Mouse (Mus musculus) cerebellum, adult 2 months (tissue): ENCODE measurements around the gene Mafg. TPM values are rescaled to one million over a fixed set of nuclear protein-coding genes. Genes with fewer than 3 reads are reported as not detected.
A peak's percentile ranks its signal among the peaks of the same experiment; 100 is the strongest.

Source experiments
- DNase-seq, 2 experiments: peaks; one replicate each; pipeline ENCODE4 v3.0.0; 2021
- H3K27ac ChIP-seq: fragments of 200-500 bp; 2 replicates; pipeline ENCODE4 v1.5.1; 2012; ENCODE audit warnings: low read length, control low read depth, inconsistent platforms; ENCODE audit not compliant: insufficient read depth
- H3K27me3 ChIP-seq: fragments of 200-500 bp; 2 replicates; pipeline ENCODE4 v1.6.1; 2012; ENCODE audit warnings: inconsistent platforms, mild to moderate bottlenecking, low read length, moderate library complexity; ENCODE audit not compliant: control insufficient read depth, insufficient read depth
- H3K4me1 ChIP-seq: fragments of 200-500 bp; 2 replicates; pipeline ENCODE4 v1.6.1; 2011; ENCODE audit warnings: low read length; ENCODE audit not compliant: control insufficient read depth, insufficient read depth
- H3K4me3 ChIP-seq: fragments of 200-500 bp; replicated peaks from 2 replicates; pipeline ENCODE3; 2011; ENCODE audit warnings: mild to moderate bottlenecking, low read depth, low read length, control low read depth; ENCODE audit not compliant: insufficient read depth
- CTCF ChIP-seq: fragments of 200-500 bp; IDR thresholded peaks from 2 replicates; pipeline ENCODE4 v1.5.1; 2011; ENCODE audit warnings: low read depth, mild to moderate bottlenecking, control low read depth, low read length, moderate library complexity, borderline replicate concordance; ENCODE audit not compliant: insufficient read depth
- POLR2A ChIP-seq: fragments of 200-500 bp; IDR thresholded peaks from 2 replicates; pipeline ENCODE4 v1.6.1; 2011; ENCODE audit warnings: low read length, control low read depth, borderline replicate concordance; ENCODE audit not compliant: insufficient read depth
- WGBS: fragments of 180-500 bp; shearing (Covaris S2); methylation state at CpG from one replicate; pipeline ENCODE4 v1.1.7; 2018; 5-methylcytosine and 5-hydroxymethylcytosine counted together
- polyA plus RNA-seq: library from polyadenylated mRNA; depleted of rRNA; stranded (reverse); fragments of >200 nt; gene quantifications from 2 replicates; pipeline ENCODE4 v1.2.3, GENCODE M21; 2012

Mafg gene
- polyA plus RNA-seq, 1 experiment: 65.3 TPM

DNA sequence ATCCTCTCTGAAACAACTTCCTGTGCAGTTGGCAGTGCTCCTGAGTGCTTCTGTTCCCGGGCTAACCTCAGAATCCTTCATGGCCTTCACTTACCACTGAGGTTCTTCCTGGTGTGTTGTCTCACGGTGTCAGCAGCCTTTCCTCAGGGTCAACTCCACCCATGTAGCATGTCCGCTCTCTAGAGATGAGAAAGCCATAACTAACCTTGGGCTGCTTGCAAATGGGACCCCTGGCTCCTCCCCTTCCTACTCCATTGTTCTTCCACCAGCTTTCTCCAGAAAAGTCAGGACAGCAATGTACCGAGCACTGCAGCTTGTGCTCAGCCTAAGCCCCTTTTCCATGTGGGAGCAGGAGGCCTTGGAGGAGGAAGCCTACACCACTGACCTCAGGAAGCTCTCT is 26.6 kb downstream of the Mafg start:
- Histone ChIP-seq H3K4me3 (no peak overlapping the region), H3K4me1 (peaks cover 3% of the 10 kb centered on the region; the same call in 1 of the 2 replicates), H3K27ac (no peak overlapping the region), H3K27me3 (no peaks in the 10 kb centered on the region)
- no peak for DNase-seq
- 74% methylated on average over 4 of the region's 4 CpGs for WGBS
- TF ChIP-seq CTCF (no peak), POLR2A (no peak)

DNA sequence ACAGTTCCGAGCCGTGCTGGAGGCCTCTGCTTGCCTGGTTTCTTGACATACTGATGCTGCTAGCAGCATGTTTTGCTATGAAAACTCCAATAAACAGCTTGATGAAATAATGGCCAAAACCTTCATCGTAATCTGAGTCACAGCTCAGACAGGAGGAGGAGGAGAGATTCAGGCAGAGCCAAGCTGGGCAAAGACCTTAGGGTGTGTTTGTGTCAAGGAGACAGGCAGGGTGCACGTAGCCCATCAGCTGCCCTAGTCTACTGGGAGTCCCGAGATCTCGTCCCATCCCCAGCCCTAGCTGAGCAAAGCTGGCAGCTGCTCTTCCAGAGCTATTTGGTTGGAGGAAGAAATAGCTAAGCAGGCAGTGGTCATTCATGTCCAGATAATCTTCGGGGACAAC is 27.7 kb downstream of the Mafg start:
- WGBS: 87% methylated on average over 7 of the region's 7 CpGs
- Histone ChIP-seq H3K4me3 (no peak overlapping the region), H3K27ac (no peak overlapping the region), H3K27me3 (no peaks in the 10 kb centered on the region), H3K4me1 (0 out of 2 replicates have a peak, but pooled peaks cover 3% of the 10 kb centered on the region)
- no peak for DNase-seq
- no peak for TF ChIP-seq POLR2A
- no peak for TF ChIP-seq CTCF

- no peak overlapping the region for H3K4me3 ChIP-seq
- H3K27me3 ChIP-seq: no peaks in the 10 kb centered on the region
- TF ChIP-seq CTCF (no peak), POLR2A (no peak)
- 78% methylated on average over 2 of the region's 2 CpGs for WGBS
- no peak for DNase-seq
- H3K27ac ChIP-seq: no peak overlapping the region
- H3K4me1 ChIP-seq: peaks cover 6% of the 10 kb centered on the region; the same call in 1 of the 2 replicates
These were observed 29.9 kb downstream of the Mafg start for GRCm38 (mm10) chr11:120603545-120603944.

DNA sequence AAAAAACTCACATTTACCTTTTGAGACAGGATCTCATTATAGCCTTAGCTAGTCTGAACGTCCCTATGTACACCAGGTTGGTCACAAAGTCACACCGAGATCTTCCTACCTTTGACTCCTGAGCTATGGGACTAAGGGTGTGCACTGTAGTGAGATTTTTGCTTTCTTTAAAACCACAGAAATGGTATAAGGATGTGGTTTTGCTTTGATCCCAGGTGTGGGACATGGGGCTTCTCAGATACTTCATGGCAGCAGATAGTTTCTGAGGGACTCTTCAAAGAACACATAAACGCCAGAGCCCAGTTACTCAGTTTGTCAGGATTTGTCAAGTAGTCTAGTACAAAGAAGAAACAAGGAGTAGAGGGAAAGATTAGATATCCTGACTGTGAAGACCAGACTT is 32.7 kb downstream of the Mafg start:
- TF ChIP-seq CTCF (no peak), POLR2A (no peak)
- Histone ChIP-seq H3K4me1 (peaks cover 12% of the 10 kb centered on the region), H3K27ac (no peak overlapping the region), H3K27me3 (no peaks in the 10 kb centered on the region), H3K4me3 (no peak overlapping the region)
- WGBS: 95% methylated on average over 3 of the region's 3 CpGs
- DNase-seq: no peak

DNA sequence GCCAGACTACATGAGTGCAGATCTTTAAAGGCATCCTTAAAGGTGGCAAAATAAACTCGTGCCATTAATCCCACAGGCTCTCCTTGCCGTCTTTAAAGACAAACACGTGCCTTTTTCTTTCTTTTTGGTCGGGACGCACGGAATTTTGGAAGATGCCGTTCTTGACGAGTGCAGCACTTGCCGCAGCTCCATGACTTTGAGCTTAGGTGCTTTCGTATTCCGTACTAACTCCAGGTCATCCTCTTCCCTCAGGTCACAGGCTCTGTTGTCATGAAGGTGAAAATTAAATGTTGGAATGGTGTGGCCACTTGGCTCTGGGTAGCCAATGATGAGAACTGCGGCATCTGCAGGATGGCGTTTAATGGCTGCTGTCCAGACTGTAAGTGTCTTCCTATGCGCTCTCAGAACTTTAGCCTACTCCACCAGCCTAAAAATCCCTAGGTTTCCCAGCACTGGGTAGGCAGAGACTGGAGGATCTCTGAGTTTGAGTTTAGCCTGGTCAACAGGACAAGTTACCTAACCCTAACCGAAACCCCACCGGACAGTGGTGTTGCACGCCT is 34.3 kb downstream of the Mafg start:
- 26% methylated on average over 17 of the region's 17 CpGs for WGBS
- peaks cover 12% of the 10 kb centered on the region for H3K4me1 ChIP-seq
- H3K4me3 ChIP-seq: peak overlapping the region; percentile 81
- no peak overlapping the region for H3K27ac ChIP-seq
- DNase-seq: peak in 1 of 2 experiments; percentile 19
- H3K27me3 ChIP-seq: no peaks in the 10 kb centered on the region
- TF ChIP-seq CTCF (no peak), POLR2A (no peak)

GRCm38 (mm10) chr11:120598283-120598989 is 35.0 kb downstream of the Mafg start, which contains the start of the genes Alyref and Anapc11:
Gene Alyref (minus strand): TSS chr11:120598365.
Gene Anapc11 (plus strand): TSS chr11:120598421.
- peak within 1 kb of the TSS; percentile 81 for H3K4me3 ChIP-seq
- TF ChIP-seq POLR2A (no peak; the same call in 1 of the 2 replicates), CTCF (no peak)
- no peaks in the 10 kb centered on the region for H3K27me3 ChIP-seq
- 0 out of 2 replicates have a peak within 1 kb of the TSS, but pooled peaks have one; percentile 50 for H3K27ac ChIP-seq
- H3K4me1 ChIP-seq: peaks cover 12% of the 10 kb centered on the region
- under 1% methylated on average over 87 of the region's 88 CpGs for WGBS
- DNase-seq: peak; percentile 92 to 95

DNA sequence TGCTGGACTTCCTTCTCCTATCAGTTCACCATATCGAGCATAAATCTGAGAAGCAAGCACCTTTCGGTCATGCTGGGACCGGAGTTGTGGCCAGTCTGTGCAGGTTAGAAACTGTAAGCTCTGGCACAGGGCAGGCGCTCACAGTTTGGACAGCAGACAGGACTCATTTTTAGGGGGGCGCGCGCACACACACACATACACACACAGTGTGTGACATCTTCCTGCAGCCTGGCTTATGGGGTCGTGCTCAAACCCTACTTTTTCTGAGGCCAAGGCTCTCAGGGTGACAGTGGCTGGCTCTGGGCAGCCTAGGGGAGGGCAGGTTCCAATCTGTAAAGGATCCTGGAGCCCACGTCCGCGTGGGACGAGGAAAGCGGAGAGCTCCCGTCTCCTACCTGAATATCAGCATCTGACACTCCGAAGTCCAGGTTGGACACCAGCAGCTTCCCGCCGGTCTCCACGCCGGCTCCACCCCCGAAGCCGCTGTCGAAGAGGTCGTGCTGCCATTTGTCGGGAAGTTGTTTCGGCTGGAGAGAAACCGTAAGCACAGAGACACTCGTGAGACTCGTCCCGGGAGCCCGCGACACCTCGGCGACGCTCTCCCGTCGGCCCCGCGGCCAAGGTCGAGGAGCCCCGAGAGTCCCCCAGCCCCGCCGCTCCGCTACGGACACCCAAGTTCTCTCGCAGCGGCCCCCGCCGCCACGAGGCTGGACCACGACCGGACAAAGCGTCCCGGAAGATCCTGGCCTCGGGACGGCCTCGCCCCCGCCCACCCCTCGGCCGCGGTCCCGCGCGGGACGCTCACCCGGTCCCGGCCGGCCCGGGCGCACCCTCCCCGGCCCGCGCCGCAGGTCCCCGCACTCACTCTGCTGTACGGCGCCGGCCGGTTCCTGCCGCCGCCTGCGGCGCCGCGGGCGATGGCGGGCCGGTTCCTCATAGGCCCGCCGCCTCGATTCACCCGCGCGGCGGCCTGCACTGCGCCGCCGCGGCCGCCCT is 35.9 kb downstream of the Mafg start:
- Histone ChIP-seq H3K4me3 (peak overlapping the region; percentile 66), H3K27me3 (no peaks in the 10 kb centered on the region), H3K27ac (0 out of 2 replicates have a peak overlapping the region, but pooled peaks have one; percentile 46), H3K4me1 (peaks cover 12% of the 10 kb centered on the region)
- TF ChIP-seq CTCF (no peak), POLR2A (no peak)
- WGBS: 2% methylated on average over 99 of the region's 99 CpGs
- peak in 1 of 2 experiments; percentile 33 for DNase-seq

DNA sequence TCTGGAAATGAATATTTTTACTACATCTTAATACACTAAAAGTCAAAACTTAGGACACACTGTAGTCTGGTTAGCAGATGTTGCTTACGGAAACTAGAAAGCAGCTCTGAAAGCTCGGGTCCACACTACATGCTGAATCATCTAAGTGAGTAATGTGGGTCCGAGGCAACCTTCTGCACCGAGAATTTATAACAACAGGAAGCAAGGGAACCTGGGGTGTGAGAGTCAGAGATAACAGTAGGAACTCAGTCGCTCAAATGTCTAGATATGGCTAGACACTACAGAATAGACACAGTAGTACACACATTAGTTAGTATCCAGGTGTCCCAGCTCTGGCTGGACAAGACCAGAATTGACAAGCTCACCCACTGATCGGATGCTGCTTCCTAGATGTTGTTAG is 44.9 kb downstream of the Mafg start:
- TF ChIP-seq POLR2A (no peak), CTCF (no peak)

More for the DNA sequence above, 44.9 kb downstream of the Mafg start:
- 94% methylated on average over 6 of the region's 6 CpGs for WGBS
- no peaks in the 10 kb centered on the region for H3K27me3 ChIP-seq
- H3K4me1 ChIP-seq: no peaks in the 10 kb centered on the region
- H3K4me3 ChIP-seq: no peak overlapping the region
- DNase-seq: no peak
- no peak overlapping the region for H3K27ac ChIP-seq
